Comparison of ENCODE assay signal across 8 mouse cellular contexts in genomic region chr9:98979431-98980416, GRCm38 (mm10). TPM values are rescaled to one million over a fixed set of nuclear protein-coding genes. Genes with fewer than 3 reads are reported as not detected.
A peak's percentile ranks its signal among the peaks of the same experiment; 100 is the strongest.
DNase-seq lines count a peak whose midpoint lies in the region; ATAC-seq and TF ChIP-seq lines count a peak whose summit lies in the region.

No protein-coding gene starts in this region.

- TF ChIP-seq CTCF in lung, postnatal 0 days (IDR thresholded peaks at IDR 0.05) = peak; percentile 97

- peaks cover 41% of the 10 kb centered on the region for H3K27me3 ChIP-seq in hindbrain, embryonic 12.5 days
- peaks cover 14% of the 10 kb centered on the region for H3K27me3 ChIP-seq in lung, postnatal 0 days (replicated peaks; ENCODE audit: insufficient read depth, low read length)

- peak; percentile 68 for ATAC-seq in hindbrain, embryonic 12.5 days (ENCODE audit: low FRiP score)
- peak; percentile 88 for ATAC-seq in lung, postnatal 0 days

- TF ChIP-seq EP300 in lung, postnatal 0 days (IDR thresholded peaks at IDR 0.05) = no peak

- WGBS in hindbrain, embryonic 12.5 days = 6% methylated on average over 29 of the region's 29 CpGs
- 6% methylated on average over 29 of the region's 29 CpGs for whole genome bisulfite sequencing in lung, postnatal 0 days

- peak overlapping the region; percentile 51 for H3K4me2 ChIP-seq in hindbrain, embryonic 12.5 days (replicated peaks)
- H3K4me2 ChIP-seq in lung, postnatal 0 days (replicated peaks; ENCODE audit: low read depth, low read length) = 0 out of 2 replicates have a peak overlapping the region, but pooled peaks have one; percentile 5

- peak overlapping the region; percentile 27 for H3K4me3 ChIP-seq in hindbrain, embryonic 12.5 days
- no peak overlapping the region for H3K4me3 ChIP-seq in lung, postnatal 0 days (ENCODE audit: low read depth, low read length)

- H3K4me1 ChIP-seq in hindbrain, embryonic 12.5 days = no peaks in the 10 kb centered on the region
- no peaks in the 10 kb centered on the region for H3K4me1 ChIP-seq in lung, postnatal 0 days (ENCODE audit: insufficient read depth, low read depth, low read length)

- H3K36me3 ChIP-seq in hindbrain, embryonic 12.5 days = no peaks in the 10 kb centered on the region
- H3K36me3 ChIP-seq in lung, postnatal 0 days (ENCODE audit: insufficient read depth, low read length) = no peaks in the 10 kb centered on the region

- no peak overlapping the region for H3K27ac ChIP-seq in hindbrain, embryonic 12.5 days
- no peak overlapping the region for H3K27ac ChIP-seq in lung, postnatal 0 days (ENCODE audit: low read length)

- H3K9me3 ChIP-seq in hindbrain, embryonic 12.5 days (replicated peaks) = no peaks in the 10 kb centered on the region
- no peaks in the 10 kb centered on the region for H3K9me3 ChIP-seq in lung, postnatal 0 days (ENCODE audit: low read length)

- peak overlapping the region; percentile 27; the same call in 1 of the 2 replicates for H3K9ac ChIP-seq in hindbrain, embryonic 12.5 days
- H3K9ac ChIP-seq in lung, postnatal 0 days (replicated peaks; ENCODE audit: low read depth) = no peak overlapping the region

- peak; percentile 95 for DNase-seq in NIH3T3 (ENCODE audit: low read depth)
- peak; percentile 95 to 96 for DNase-seq in cerebellum, postnatal 10 days
- peak; percentile 70 to 82 for DNase-seq in frontal cortex, postnatal 10 days (ENCODE audit: low spot score in 2 of 2)
- DNase-seq in layer of hippocampus, postnatal 10 days (ENCODE audit: low spot score in 2 of 2) = peak; percentile 90 to 94
- peak; percentile 95 for DNase-seq in lung, postnatal 0 days (ENCODE audit: low spot score)
- DNase-seq in ovary, postnatal 14 days (ENCODE audit: low spot score) = peak; percentile 94
- DNase-seq in thymus, postnatal 10 days (ENCODE audit: low spot score in 2 of 2) = peak; percentile 72 to 93

RNA-seq across cellular contexts. Expression of gene Faim, which starts 6.4 kb away (rescaled TPM):
- 85.8 and 87.1 TPM in 2 replicates for polyA plus RNA-seq in hindbrain, embryonic 12.5 days (2016; fragmentation: Nextera tagmentation; extraction: Ambion mirVana)
- total RNA-seq in layer of hippocampus, postnatal 10 days (2021) = 10 to 100 TPM; 56.5 to 57.3 TPM
- polyA plus RNA-seq in lung, postnatal 0 days (2015; fragmentation: Nextera tagmentation; extraction: Ambion mirVana) = 35.3 and 38.4 TPM in 2 replicates

RNA-seq across cellular contexts. Expression of gene Foxl2, which starts 24.6 kb away (rescaled TPM):
- polyA plus RNA-seq in hindbrain, embryonic 12.5 days (2016; fragmentation: Nextera tagmentation; extraction: Ambion mirVana) = 1.6 and 2.0 TPM in 2 replicates
- total RNA-seq in layer of hippocampus, postnatal 10 days (2021) = 1 to 10 TPM; 1.4 to 1.7 TPM
- not detected in 2 replicates for polyA plus RNA-seq in lung, postnatal 0 days (2015; fragmentation: Nextera tagmentation; extraction: Ambion mirVana)

RNA-seq across cellular contexts. Expression of gene Gm1123, which starts 55.8 kb away (rescaled TPM):
- not detected in 2 replicates for polyA plus RNA-seq in hindbrain, embryonic 12.5 days (2016; fragmentation: Nextera tagmentation; extraction: Ambion mirVana)
- under 1 TPM in 1 of 2 experiments, not detected in 1; 0.22 TPM for total RNA-seq in layer of hippocampus, postnatal 10 days (2021)
- 0.12 TPM in 1 of 2 replicates, not detected in the other for polyA plus RNA-seq in lung, postnatal 0 days (2015; fragmentation: Nextera tagmentation; extraction: Ambion mirVana)
